Mouse (Mus musculus): ENCODE results near the gene Olfr859. TPM values are rescaled to one million over a fixed set of nuclear protein-coding genes. Genes with fewer than 3 reads are reported as not detected.
"Not testable (repeated sequence)": the region's sequence is repeated elsewhere in the genome, so short reads cannot be mapped to it uniquely, and the experiment has no call there.

The Olfr859 gene
- polyA plus RNA-seq (2012; ENCODE audit: insufficient read depth, insufficient read length, missing spikeins), result not detected in 2 replicates

DNA sequence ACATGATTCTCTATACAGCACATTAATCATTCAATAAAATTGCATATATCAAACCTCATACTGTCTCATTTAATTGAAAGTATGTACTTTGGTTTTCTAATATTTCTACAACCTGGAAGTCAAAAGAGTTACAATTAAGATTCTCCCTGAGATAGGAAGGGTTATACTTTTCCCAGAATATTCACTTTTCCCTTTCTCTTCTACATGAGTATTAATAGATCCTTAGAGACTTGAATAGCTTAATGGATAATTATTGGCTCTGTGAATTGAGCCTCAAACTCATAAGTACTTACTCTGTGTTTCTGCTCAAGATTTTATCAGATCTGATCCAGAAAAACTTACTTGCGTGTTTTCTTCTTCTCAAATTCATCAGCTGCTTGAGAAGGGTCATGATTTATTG is at the start of gene Olfr859:
Gene Olfr859, plus strand, starts transcription at position 301 of the 400 bp plus-strand sequence.
- not testable (repeated sequence) for H3K4me3 ChIP-seq (ENCODE audit: insufficient read depth, low read length); H3K4me1 ChIP-seq (ENCODE audit: control insufficient read depth, insufficient read depth, low read length); H3K27ac ChIP-seq (ENCODE audit: insufficient read depth, low read depth, low read length)

- TF ChIP-seq CTCF (IDR thresholded peaks at IDR 0.05; ENCODE audit: low read depth, low read length) (no peak), POLR2A (IDR thresholded peaks at IDR 0.05; ENCODE audit: borderline replicate concordance, low read depth, low read length) (no peak)
- no peaks in the 10 kb centered on the region for H3K4me1 ChIP-seq (ENCODE audit: control insufficient read depth, insufficient read depth, low read length)
- no peak overlapping the region for H3K4me3 ChIP-seq (ENCODE audit: insufficient read depth, low read length)
- H3K27ac ChIP-seq (ENCODE audit: insufficient read depth, low read depth, low read length), result no peak overlapping the region
Measured at GRCm38 (mm10) chr9:19769136-19769535, 35.6 kb upstream of the Olfr859 start.

- Histone ChIP-seq H3K4me3 (ENCODE audit: insufficient read depth, low read length) (no peak overlapping the region), H3K4me1 (ENCODE audit: control insufficient read depth, insufficient read depth, low read length) (no peaks in the 10 kb centered on the region), H3K27ac (ENCODE audit: insufficient read depth, low read depth, low read length) (no peak overlapping the region)
- no peak for TF ChIP-seq POLR2A (IDR thresholded peaks at IDR 0.05; ENCODE audit: borderline replicate concordance, low read depth, low read length)
- no peak for TF ChIP-seq CTCF (IDR thresholded peaks at IDR 0.05; ENCODE audit: low read depth, low read length)
Measured at GRCm38 (mm10) chr9:19769701-19770100, 35.0 kb upstream of the Olfr859 start.

DNA sequence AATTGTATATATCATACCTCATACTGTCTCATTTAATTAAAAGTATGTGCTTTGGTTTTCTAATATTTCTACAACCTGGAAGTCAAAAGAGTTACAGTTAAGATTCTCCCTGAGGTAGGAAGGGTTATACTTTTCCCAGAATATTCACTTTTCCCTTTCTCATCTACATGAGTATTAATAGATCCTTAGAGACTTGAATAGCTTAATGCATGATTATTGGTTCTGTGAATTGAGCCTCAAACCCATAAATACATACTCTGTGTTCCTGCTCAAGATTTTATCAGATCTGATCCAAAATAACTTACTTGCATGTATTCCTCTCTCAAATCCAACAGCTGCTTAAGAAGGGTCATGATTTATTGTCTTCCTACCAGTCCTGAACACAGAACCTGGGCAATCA is 24.7 kb upstream of the Olfr859 start, which contains the start of gene Olfr58:
Gene Olfr58, plus strand, starts transcription at position 301 of the 400 bp plus-strand sequence.
- Histone ChIP-seq H3K4me3 (ENCODE audit: insufficient read depth, low read length) (no peak within 1 kb of the TSS), H3K27ac (ENCODE audit: insufficient read depth, low read depth, low read length) (no peak within 1 kb of the TSS), H3K4me1 (ENCODE audit: control insufficient read depth, insufficient read depth, low read length) (no peaks in the 10 kb centered on the region)
- TF ChIP-seq POLR2A (IDR thresholded peaks at IDR 0.05; ENCODE audit: borderline replicate concordance, low read depth, low read length) (no peak), CTCF (IDR thresholded peaks at IDR 0.05; ENCODE audit: low read depth, low read length) (no peak)

- TF ChIP-seq POLR2A (IDR thresholded peaks at IDR 0.05; ENCODE audit: borderline replicate concordance, low read depth, low read length) (no peak), CTCF (IDR thresholded peaks at IDR 0.05; ENCODE audit: low read depth, low read length) (no peak)
- H3K4me3 ChIP-seq (ENCODE audit: insufficient read depth, low read length), result no peak overlapping the region
- H3K27ac ChIP-seq (ENCODE audit: insufficient read depth, low read depth, low read length), result no peak overlapping the region
- no peaks in the 10 kb centered on the region for H3K4me1 ChIP-seq (ENCODE audit: control insufficient read depth, insufficient read depth, low read length)
Measured at GRCm38 (mm10) chr9:19803000-19803399, 1.7 kb upstream of the Olfr859 start.

- Histone ChIP-seq H3K4me1 (ENCODE audit: control insufficient read depth, insufficient read depth, low read length) (no peaks in the 10 kb centered on the region), H3K4me3 (ENCODE audit: insufficient read depth, low read length) (no peak within 1 kb of the TSS), H3K27ac (ENCODE audit: insufficient read depth, low read depth, low read length) (no peak within 1 kb of the TSS)
- TF ChIP-seq CTCF (IDR thresholded peaks at IDR 0.05; ENCODE audit: low read depth, low read length) (no peak), POLR2A (IDR thresholded peaks at IDR 0.05; ENCODE audit: borderline replicate concordance, low read depth, low read length) (no peak)
Measured at GRCm38 (mm10) chr9:19849647-19850046, 44.9 kb downstream of the Olfr859 start, which contains the start of gene Olfr860. Gene Olfr860, minus strand, starts transcription at chr9:19849747.

Other genes with a start within 250 kb of the Olfr859 start
- gene Olfr854, start 237.5 kb upstream of the Olfr859 start, polyA plus RNA-seq (2012; ENCODE audit: insufficient read depth, insufficient read length, missing spikeins), result not detected in 2 replicates
- gene Olfr855, start 222.3 kb upstream of the Olfr859 start, polyA plus RNA-seq (2012; ENCODE audit: insufficient read depth, insufficient read length, missing spikeins), result not detected in 2 replicates
- gene Zfp317, start 182.8 kb upstream of the Olfr859 start, polyA plus RNA-seq (2012; ENCODE audit: insufficient read depth, insufficient read length, missing spikeins), result 15.8 and 17.4 TPM in 2 replicates
- gene Olfr857, start 95.5 kb upstream of the Olfr859 start, polyA plus RNA-seq (2012; ENCODE audit: insufficient read depth, insufficient read length, missing spikeins), result not detected in 2 replicates
- not detected in 2 replicates for gene Olfr58, start 24.6 kb upstream of the Olfr859 start, polyA plus RNA-seq (2012; ENCODE audit: insufficient read depth, insufficient read length, missing spikeins)
- not detected in 2 replicates for gene Olfr860, start 44.8 kb downstream of the Olfr859 start, polyA plus RNA-seq (2012; ENCODE audit: insufficient read depth, insufficient read length, missing spikeins)
- gene Olfr862, start 83.1 kb downstream of the Olfr859 start, polyA plus RNA-seq (2012; ENCODE audit: insufficient read depth, insufficient read length, missing spikeins), result not detected in 2 replicates
- gene Olfr77, start 112.0 kb downstream of the Olfr859 start, polyA plus RNA-seq (2012; ENCODE audit: insufficient read depth, insufficient read length, missing spikeins), result 0.15 TPM in 1 of 2 replicates, not detected in the other
- gene Olfr866, start 223.1 kb downstream of the Olfr859 start, polyA plus RNA-seq (2012; ENCODE audit: insufficient read depth, insufficient read length, missing spikeins), result not detected in 2 replicates

Data from bone marrow macrophage, adult 2 months (primary cell).